Mouse (Mus musculus) small intestine, adult 2 months (tissue): ENCODE results near the gene Cfap57.

Source experiments
- CTCF ChIP-seq: fragments of 200-500 bp; IDR thresholded peaks from 2 replicates; pipeline ENCODE4 v1.5.1; 2012; ENCODE audit warnings: low read depth, mild to moderate bottlenecking, control low read depth, inconsistent platforms, low read length, moderate library complexity, mixed read lengths; ENCODE audit not compliant: insufficient replicate concordance, insufficient read length; ENCODE audit errors: extremely low read depth
- POLR2A ChIP-seq: fragments of 200-500 bp; IDR thresholded peaks from 2 replicates; pipeline ENCODE4 v1.6.1; 2012; ENCODE audit warnings: low read depth, mild to moderate bottlenecking, control low read depth, inconsistent platforms, low read length, moderate library complexity

DNA sequence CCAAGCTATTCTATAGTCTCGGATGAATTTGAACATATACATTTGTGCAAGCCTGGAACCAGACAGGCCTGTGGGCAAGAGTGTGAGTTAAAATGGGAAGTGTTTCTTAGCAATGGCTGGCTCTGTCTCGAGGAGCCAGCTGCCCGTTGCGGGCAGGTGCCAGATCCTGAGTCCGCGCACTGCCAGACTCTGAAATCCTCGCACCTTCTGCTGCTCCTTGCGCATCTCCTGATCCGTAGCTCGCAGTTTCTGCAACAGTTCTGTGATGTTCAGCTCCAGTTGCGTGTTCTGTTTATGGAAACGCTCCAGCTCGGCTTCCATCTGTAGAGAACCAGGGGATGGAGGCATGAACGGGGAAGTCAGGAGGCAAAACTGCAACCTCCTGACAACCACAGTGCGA is 49.1 kb downstream of the Cfap57 start:
- TF ChIP-seq CTCF (no peak), POLR2A (no peak)
